Mouse (Mus musculus) spleen, adult 2 months (tissue): ENCODE results near the gene Slc6a11.

Source experiments
- CTCF ChIP-seq: fragments of 200-500 bp; IDR thresholded peaks from 2 replicates; pipeline ENCODE4 v1.5.1; 2011; ENCODE audit warnings: mild to moderate bottlenecking, inconsistent platforms; ENCODE audit not compliant: insufficient read depth, insufficient read length, insufficient replicate concordance; ENCODE audit errors: extremely low read depth
- POLR2A ChIP-seq: fragments of 200-500 bp; IDR thresholded peaks from 2 replicates; pipeline ENCODE4 v1.6.1; 2011; ENCODE audit warnings: low read depth, low read length, inconsistent platforms

GRCm38 (mm10) chr6:114245665-114246064 lies 114.6 kb downstream of the Slc6a11 start:
- no peak for TF ChIP-seq CTCF
- TF ChIP-seq POLR2A: no peak
